Mouse (Mus musculus): Measurements from ENCODE around the gene 6430548M08Rik.

6430548M08Rik gene

DNA sequence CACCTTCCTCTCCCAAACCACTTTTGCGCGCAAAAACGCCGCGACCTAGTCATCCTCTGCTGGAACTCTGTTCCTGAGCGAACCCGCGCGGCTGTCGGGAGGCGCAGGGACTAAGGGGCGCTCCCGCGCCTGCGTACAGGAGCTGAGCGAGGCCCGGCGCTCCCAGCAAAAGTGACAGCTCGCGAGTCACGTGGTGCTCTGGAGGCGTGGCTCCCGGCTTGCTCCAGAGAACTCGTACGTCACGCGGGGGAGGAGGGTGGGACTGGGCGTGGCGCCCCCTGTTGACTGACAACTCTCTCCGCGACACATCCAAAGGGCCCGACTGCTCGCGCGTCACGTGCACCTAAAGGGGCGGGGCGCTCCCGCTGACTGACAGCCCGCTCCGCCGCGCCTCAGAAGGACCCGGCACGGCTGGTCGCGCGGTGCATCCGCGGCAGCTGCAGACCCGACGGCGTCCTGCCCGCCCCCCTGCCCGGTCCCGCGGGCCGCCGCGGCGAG, at the start of gene 6430548M08Rik:
TSS of gene 6430548M08Rik (plus strand) at position 395 of the 498 bp plus-strand sequence.
- in situ Hi-C loops (cut with MboI; ENCODE audit: low sequenced_read_pairs): no loop called here

DNA sequence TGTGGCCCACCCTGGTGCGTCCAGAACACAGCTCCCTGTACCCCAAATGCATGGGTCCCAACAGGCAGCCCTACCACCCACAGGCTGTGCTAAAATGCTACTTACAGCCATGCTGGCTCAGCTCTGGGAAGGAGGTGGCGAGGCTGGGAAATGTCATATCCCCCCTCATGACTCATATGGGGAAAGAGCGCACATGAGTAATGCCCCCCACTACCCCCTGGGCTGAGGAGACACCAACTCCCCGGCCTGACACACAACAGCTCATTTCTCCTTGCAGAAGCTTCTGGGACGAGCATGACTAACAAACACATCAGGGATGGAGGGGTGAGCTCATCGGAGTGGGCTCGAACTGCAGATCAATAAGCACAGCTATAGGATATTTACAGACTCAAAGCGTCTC, 48.3 kb upstream of the 6430548M08Rik start:
- in situ Hi-C loops (cut with MboI; ENCODE audit: low sequenced_read_pairs): no loop called here

DNA sequence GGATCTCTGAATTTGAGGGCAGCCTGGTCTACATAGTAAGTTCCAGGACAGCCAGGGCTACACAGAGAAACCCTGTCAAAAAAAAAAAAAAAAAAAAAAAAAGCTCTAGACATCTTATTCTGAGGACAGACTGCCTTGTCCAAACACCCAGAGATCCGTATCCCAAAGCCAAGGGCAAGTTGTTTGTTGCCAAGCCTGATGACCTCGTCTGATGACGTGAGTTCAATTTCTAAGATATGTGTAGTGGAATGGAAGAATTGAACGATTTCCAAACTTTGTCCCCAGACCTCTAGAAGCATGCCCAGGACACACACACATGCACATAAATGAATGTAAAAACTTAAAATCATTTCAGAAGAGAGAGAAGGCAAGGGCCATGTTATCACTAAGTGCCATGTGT, 47.7 kb upstream of the 6430548M08Rik start:
- in situ Hi-C loops (cut with MboI; ENCODE audit: low sequenced_read_pairs): no loop called here

DNA sequence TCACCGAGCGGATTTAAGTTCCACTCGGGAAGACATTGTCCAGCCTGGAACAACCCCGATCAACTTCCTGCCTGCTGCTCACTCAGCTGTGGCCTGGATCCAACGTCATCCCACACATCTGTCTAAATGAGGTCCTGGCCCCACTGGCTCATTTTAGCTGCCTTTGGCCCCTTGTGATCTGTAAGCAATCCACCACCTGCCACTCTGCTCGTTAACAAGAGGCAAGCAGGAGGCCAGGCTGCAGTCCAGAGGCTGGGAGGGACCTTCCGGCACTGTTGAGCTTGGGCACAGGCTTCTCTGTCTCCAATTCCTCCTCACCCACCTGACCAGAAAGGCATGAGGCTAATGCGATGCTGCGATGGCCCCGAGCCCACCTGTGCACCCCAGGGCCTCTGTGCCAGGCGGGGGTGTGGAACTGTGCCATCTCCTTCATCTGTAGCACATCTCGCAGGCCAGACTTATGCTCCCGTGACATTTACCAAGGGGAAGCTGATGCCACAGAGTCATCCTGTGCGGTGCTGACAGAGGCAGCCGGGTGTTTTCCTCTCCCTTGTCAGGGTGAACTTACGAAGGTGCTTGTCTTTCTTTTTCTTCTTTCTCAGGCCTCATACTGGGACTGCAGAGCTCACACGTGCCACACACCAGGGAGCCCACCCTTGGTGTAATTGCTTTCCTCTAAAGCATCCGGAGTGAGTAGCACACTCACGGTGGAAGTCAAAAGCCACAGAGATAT, 45.9 kb upstream of the 6430548M08Rik start:
- in situ Hi-C loops (cut with MboI; ENCODE audit: low sequenced_read_pairs): no loop called here

DNA sequence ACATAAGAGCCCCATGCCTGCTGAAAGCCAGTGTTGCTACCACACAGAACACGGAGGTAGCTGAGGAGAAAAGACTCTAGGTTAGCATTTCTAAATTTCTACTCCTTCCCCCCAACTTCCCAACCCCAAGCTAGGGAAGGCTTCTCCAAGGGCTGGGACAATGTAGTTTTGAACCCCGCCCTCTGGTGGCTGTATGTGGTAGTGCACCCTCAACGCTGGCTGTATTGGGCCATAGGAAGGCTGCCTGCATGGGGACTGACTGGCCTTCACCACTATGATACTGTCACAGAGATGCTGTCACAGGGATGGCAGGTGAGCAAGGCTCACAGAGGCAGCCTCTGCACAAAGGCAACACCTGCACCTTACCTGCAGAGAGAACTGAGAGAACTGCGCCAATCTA, 42.3 kb upstream of the 6430548M08Rik start:
- in situ Hi-C loops (cut with MboI; ENCODE audit: low sequenced_read_pairs): loop anchor here (5.0 kb wide), 1 partner anchor 124 kb away; no protein-coding TSS in a partner anchor

GRCm38 (mm10) chr8:120072259-120072658, 41.7 kb upstream of the 6430548M08Rik start:
- in situ Hi-C loops (cut with MboI; ENCODE audit: low sequenced_read_pairs): loop anchor here (5.0 kb wide), 1 partner anchor 125 kb away; no protein-coding TSS in a partner anchor

GRCm38 (mm10) chr8:120072827-120073226, 41.1 kb upstream of the 6430548M08Rik start:
- in situ Hi-C loops (cut with MboI; ENCODE audit: low sequenced_read_pairs): loop anchor here (5.0 kb wide), 1 partner anchor 126 kb away; no protein-coding TSS in a partner anchor

GRCm38 (mm10) chr8:120074516-120074915, 39.4 kb upstream of the 6430548M08Rik start:
- in situ Hi-C loops (cut with MboI; ENCODE audit: low sequenced_read_pairs): loop anchor here (5.0 kb wide), 1 partner anchor 127 kb away; no protein-coding TSS in a partner anchor

- in situ Hi-C loops (cut with MboI; ENCODE audit: low sequenced_read_pairs): no loop called here
These were observed 38.6 kb upstream of the 6430548M08Rik start for GRCm38 (mm10) chr8:120075347-120075746.

GRCm38 (mm10) chr8:120078080-120078479, 35.9 kb upstream of the 6430548M08Rik start:
- in situ Hi-C loops (cut with MboI; ENCODE audit: low sequenced_read_pairs): no loop called here

GRCm38 (mm10) chr8:120079361-120079760, 34.6 kb upstream of the 6430548M08Rik start:
- in situ Hi-C loops (cut with MboI; ENCODE audit: low sequenced_read_pairs): no loop called here

GRCm38 (mm10) chr8:120083261-120083660, 30.7 kb upstream of the 6430548M08Rik start:
- in situ Hi-C loops (cut with MboI; ENCODE audit: low sequenced_read_pairs): no loop called here

DNA sequence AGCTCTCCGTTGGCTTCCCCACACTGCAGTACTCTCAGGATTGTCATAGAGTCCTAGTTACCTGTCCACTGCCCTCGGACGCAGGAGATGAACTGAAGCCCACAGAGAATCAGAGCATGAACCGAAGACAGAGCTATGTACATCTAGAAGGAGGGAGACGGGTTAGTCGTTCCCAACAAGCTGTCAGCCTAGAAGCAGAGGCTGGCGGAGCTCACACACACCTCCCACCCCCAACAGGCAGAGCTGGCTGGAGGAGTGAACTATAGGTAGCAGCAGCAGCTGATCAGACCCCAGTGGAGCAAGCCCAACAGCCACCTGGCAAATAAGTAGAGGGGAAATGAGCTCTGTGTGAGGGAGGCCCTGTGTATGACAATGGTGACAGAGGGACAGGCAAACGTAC, 29.2 kb upstream of the 6430548M08Rik start:
- in situ Hi-C loops (cut with MboI; ENCODE audit: low sequenced_read_pairs): no loop called here

DNA sequence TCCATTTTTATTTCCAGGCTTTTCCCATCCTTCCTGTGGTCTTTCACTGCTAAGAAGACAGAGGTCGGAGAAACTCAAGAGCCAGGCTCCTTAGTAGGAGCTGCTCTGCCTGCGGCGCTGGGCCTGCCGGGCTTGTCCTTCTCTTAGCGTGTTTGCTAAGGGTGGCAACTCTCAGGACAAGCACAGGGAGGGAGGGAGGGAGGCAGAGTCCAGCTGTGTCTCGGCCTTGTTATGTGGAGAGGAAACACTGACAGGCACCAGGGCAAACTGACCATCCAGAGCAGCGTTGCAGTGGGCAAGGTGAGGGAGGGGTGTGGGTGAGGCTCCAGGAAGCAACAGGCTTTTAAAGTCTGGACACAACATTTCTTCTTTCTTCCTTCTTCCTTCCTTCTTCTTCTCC, 24.4 kb upstream of the 6430548M08Rik start:
- in situ Hi-C loops (cut with MboI; ENCODE audit: low sequenced_read_pairs): no loop called here

GRCm38 (mm10) chr8:120091032-120091431, 22.9 kb upstream of the 6430548M08Rik start:
- in situ Hi-C loops (cut with MboI; ENCODE audit: low sequenced_read_pairs): no loop called here

DNA sequence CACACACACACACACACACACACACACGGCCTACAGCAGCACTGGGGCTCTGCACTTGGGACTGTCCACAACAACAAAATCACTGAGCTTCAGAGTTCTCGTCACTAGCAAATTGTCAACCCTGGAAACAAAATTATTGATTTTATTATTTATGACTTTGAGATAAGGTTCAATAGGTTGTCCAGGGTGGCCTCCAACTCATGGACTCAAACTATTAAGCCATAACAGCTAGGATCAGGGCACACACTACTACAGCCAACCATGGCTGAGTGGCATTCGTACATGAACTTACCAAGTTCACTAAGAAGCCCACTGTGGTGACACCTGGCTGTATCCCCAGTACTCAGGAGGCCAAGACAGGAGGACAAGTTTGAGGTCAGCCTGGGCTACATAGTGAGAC, 20.8 kb upstream of the 6430548M08Rik start:
- in situ Hi-C loops (cut with MboI; ENCODE audit: low sequenced_read_pairs): no loop called here

DNA sequence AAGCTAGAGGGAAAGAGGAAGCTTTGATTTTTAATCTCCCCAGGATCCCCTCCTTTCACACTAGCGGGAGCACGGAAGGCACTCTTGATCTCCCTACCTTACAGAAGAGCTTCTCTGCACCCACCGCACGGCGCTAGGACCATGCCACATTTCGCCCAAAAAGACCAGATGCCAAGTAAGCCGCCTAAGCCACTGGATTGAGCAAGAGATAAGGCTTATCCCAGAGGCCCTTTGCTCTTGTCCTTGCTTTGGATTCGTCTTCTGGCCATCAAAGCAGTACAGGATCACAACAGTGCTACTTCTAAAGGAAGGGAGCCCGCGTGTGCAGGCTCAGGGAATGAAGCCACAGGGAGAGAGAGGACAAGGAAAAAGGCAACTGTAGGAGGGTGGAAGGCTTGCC, 19.2 kb upstream of the 6430548M08Rik start:
- in situ Hi-C loops (cut with MboI; ENCODE audit: low sequenced_read_pairs): no loop called here

- in situ Hi-C loops (cut with MboI; ENCODE audit: low sequenced_read_pairs): no loop called here
These were observed 17.5 kb upstream of the 6430548M08Rik start for GRCm38 (mm10) chr8:120096486-120096885.

DNA sequence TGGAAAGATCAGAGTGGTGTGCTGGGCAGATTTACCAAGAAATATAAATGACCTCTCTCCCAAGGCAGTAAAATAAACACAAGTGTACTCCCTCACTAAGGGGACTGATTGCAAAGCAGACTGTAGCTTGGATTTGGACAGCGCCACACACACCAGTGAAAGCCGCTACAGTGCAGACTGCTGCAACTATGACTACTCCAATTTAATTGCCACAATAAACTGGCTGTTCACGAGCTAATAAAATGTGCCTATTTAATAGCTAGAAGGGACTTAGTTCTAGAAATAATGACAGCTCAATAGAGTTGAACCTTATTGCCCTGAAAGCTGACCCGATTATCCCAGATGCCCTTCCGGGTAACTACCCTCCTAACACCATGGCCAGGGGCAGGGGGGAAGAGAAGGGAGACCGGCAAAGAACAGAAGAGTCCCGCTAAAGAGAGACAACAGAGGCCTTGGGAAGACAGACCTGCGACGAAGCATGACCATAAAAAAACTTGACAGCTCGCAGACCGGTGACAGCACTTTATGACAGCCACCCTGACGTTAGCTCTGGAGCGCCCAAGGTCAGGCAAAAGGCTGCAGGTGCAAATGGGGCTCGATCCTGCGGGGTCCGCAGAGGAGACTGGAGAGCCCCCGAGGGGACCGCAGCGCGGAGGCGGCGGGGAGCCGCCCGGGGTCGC, 13.4 kb upstream of the 6430548M08Rik start:
- in situ Hi-C loops (cut with MboI; ENCODE audit: low sequenced_read_pairs): no loop called here

DNA sequence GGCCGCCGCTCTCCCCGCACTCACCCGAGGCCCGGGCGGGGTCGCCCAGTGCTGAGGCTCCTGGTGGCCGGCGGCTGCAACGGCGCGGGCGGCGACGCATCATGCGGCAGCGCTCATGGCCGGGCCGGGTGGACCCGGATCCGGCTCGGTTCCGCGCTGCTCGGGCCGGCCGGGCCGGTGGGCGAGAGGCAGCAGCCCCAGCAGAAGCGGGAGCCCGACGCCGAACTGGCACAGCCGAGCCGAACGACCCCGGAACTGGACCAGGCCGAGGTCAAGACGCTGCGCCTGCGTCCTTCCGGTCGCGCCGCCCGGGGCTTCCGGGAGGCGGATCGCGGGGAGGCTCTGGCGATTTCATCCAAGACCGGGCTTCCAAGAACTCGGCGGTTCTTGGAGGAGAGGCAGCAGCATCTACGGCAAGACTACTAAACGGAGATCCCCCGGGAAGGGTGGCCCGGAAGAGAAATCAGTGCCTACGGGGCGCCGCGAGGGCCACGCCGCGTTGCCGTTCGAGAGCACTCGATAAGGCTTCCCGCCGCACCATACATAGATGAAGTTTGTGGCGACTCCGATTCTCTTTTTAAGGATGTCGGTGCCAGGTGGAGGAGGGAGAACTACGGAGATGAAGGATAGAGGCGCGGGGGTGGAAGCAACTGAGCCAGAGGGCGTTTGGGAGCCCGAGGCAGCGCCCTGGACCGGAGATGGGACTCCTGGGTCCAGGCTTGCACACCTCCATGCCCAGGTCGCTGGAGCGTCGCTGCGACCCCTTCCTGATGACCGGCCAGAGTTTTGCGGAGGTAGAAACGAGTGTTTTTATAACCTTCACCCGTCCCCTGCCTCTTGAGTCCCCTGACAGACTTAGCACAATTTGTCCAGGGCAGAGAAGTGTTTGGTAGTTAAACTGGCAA, 12.6 kb upstream of the 6430548M08Rik start, which contains the start of gene Zdhhc7:
TSS of gene Zdhhc7 (minus strand) at position 415 of the 905 bp plus-strand sequence.
- in situ Hi-C loops (cut with MboI; ENCODE audit: low sequenced_read_pairs): no loop called here

GRCm38 (mm10) chr8:120103916-120104315, 10.0 kb upstream of the 6430548M08Rik start:
- in situ Hi-C loops (cut with MboI; ENCODE audit: low sequenced_read_pairs): no loop called here

Data from CH12F3 (cell line).